Mouse (Mus musculus) liver, embryonic 18 days (tissue): ENCODE data around the gene Olfr224. TPM values are rescaled to one million over a fixed set of nuclear protein-coding genes. Genes with fewer than 3 reads are reported as not detected.

ENCODE experiments used
- polyA plus RNA-seq: library from polyadenylated mRNA; depleted of rRNA; stranded (reverse); fragments of >200 nt; gene quantifications from 2 replicates; pipeline ENCODE4 v1.2.3, GENCODE M21; 2012; rRNA removed

Gene Olfr224
- polyA plus RNA-seq = not detected in 2 replicates

DNA sequence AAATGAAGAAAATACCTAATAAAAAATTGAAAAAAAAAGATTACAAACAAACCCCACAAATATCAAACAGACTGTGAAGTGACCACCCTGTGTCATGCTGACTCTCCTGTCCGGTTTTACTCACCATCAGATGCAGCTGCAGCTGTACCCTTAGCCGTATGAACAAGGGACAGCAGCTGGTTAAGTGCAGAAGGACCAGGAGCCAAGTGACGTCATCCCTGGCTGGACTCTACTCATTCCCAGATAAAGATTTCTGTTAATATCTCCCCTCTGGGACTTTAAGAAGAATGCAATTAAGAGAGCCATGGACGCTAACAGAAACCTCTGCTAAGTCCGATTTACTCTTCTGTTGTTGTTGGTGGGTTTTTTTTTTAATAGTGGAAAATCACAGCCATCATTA is at the start of gene Olfr224:
Gene Olfr224 (minus strand): TSS at position 149 of the 400 bp plus-strand sequence.

DNA sequence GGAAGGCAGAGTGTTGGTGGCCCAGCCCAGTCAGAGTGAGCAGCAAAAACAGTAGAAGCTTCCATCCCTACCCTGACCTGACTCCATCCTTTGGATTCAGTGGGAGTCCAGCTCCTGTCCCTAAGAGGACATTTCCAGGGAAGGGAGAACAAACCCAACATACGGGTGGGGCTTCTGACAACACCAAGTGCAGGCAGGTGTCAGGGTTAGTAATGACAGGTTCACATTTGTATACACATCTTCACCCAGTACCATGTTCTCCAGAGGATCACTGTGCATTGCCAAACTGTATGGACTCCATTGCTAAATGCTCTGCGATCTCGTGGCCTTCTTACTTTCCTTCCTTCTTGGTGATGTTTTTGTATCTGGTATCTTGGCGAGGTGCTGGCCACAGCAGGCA is 45.6 kb upstream of the Olfr224 start, which contains the start of gene 2210407C18Rik:
Gene 2210407C18Rik (minus strand): TSS at position 101 of the 400 bp plus-strand sequence.

DNA sequence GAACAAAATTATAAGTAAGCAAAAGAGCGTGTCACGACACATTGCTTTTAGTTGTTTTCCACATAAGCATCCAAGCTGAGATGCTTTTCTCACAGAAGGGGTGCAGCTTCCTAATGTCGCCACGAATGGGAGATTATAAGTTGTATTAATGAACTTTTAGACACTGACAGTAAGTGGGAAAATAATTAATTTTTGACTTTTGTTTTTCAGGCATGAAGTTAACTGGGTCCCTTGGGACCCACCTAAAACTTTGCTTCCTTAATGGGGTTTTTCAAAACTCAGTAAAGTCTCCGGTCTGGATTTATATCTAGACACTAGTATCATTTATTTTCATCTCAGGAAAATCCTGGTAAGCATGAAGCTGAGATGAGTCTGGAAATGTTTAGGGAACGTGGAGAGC is 24.5 kb upstream of the Olfr224 start, which contains the start of gene Olfr324:
Gene Olfr324 (plus strand): TSS at position 301 of the 400 bp plus-strand sequence.

DNA sequence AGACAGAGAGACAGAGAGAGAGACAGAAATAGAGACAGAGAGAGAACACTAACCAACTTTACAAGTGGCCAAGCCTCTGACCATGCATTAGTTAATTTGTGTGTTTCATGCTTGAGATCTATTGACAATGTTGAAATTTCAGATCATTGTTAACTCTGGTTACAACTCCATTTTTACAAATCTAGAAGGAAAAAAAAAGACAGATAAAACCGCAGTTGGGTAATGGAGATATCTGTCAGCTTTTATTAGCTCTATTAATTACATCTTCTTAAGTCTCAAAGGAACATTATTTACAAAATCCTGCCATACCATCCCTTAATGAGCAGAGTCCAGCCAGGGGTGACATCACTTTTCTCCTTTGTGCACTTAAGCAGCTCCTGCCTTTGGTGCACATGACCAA is 7.1 kb upstream of the Olfr224 start, which contains the start of gene Olfr325:
Gene Olfr325 (plus strand): TSS at position 301 of the 400 bp plus-strand sequence.

DNA sequence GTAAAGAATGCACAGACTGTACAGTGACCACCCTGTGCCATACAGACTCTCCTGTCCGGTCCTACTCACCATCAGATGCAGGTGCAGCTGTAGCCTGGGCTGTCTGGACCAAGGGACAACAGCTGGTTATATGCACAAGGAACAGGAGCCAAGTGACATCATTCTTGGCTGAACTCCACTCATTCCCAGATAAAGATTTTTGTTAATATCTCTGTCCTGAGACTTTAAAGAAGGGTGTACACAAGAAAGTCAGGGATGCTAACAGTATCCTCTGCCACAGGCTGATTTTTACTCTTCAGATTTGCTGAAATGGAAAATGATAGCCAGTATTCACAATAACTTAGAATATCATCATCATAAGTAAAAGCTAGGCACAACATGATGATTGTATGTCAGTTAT is 14.8 kb downstream of the Olfr224 start, which contains the start of gene Olfr328:
Gene Olfr328 (minus strand): TSS at position 101 of the 400 bp plus-strand sequence.

DNA sequence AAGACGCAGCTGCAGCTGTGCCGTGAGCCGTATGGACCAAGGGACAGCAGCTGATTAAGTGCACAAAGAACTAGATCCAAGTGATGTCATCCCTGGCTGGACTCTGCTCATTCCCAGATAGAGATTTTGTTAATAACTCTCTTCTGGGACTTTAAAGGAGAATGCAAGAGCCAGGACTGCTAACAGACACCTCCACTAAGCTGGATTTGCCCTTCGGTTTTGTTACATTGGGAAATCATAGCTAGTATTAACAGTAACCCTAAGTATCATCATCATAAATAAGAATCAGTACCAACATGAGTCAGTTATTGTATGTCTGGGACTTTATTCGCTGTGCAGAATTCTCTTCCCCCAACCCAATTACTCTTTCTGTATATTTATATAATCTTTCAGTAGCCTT is 24.0 kb downstream of the Olfr224 start, which contains the start of gene Olfr329-ps:
Gene Olfr329-ps (minus strand): TSS at position 101 of the 400 bp plus-strand sequence.

DNA sequence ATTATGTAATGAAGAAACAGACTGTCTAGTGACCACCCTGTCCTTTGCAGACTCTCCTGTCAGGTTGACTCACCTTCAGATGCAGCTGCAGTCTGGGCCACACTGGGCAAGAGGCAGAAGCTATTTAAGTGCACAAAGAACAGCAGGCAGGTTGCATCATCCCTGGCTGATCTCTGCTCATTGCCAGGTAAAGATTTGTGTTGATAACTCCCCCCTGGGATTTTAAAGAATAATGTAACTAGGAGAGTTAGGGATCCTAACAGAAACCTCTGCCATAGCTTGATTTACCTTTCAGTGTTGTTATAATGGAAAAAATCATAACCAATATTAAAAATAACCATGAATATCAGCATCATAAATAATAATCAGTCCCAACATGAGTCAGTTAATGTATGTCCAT is 35.6 kb downstream of the Olfr224 start, which contains the start of gene Olfr330:
Gene Olfr330 (minus strand): TSS at position 101 of the 400 bp plus-strand sequence.

Other genes starting within 250 kb of the Olfr224 start
- 16.4 and 17.9 TPM in 2 replicates for gene Zfp672, start 240.2 kb downstream of the Olfr224 start, polyA plus RNA-seq
- 7.4 and 8.4 TPM in 2 replicates for gene Sh3bp5l, start 239.8 kb downstream of the Olfr224 start, polyA plus RNA-seq
- 0.41 and 0.99 TPM in 2 replicates for gene Lypd8, start 191.5 kb downstream of the Olfr224 start, polyA plus RNA-seq
- gene 1810065E05Rik, start 149.4 kb downstream of the Olfr224 start, polyA plus RNA-seq = not detected in 2 replicates
- gene Gm12253, start 138.0 kb downstream of the Olfr224 start, polyA plus RNA-seq = not detected in 2 replicates
- gene Lypd9, start 117.6 kb downstream of the Olfr224 start, polyA plus RNA-seq = not detected in 2 replicates
- not detected in 2 replicates for gene Olfr30, start 108.3 kb downstream of the Olfr224 start, polyA plus RNA-seq
- gene Olfr332, start 78.0 kb downstream of the Olfr224 start, polyA plus RNA-seq = not detected in 2 replicates
- not detected in 2 replicates for gene Olfr331, start 68.0 kb downstream of the Olfr224 start, polyA plus RNA-seq
- not detected in 2 replicates for gene Olfr330, start 35.7 kb downstream of the Olfr224 start, polyA plus RNA-seq
- gene Olfr329-ps, start 24.1 kb downstream of the Olfr224 start, polyA plus RNA-seq = not detected in 2 replicates
- gene Olfr328, start 14.9 kb downstream of the Olfr224 start, polyA plus RNA-seq = not detected in 2 replicates
- not detected in 2 replicates for gene Olfr325, start 7.2 kb upstream of the Olfr224 start, polyA plus RNA-seq
- gene Olfr324, start 24.6 kb upstream of the Olfr224 start, polyA plus RNA-seq = not detected in 2 replicates
- 0.07 TPM in 1 of 2 replicates, not detected in the other for gene 2210407C18Rik, start 45.5 kb upstream of the Olfr224 start, polyA plus RNA-seq
- not detected in 2 replicates for gene Olfr323, start 59.9 kb upstream of the Olfr224 start, polyA plus RNA-seq
- 4.9 and 5.5 TPM in 2 replicates for gene Trim58, start 69.9 kb upstream of the Olfr224 start, polyA plus RNA-seq
- 0.02 and 0.05 TPM in 2 replicates for gene Olfr322, start 88.2 kb upstream of the Olfr224 start, polyA plus RNA-seq
- gene Olfr320, start 110.5 kb upstream of the Olfr224 start, polyA plus RNA-seq = not detected in 2 replicates
- not detected in 2 replicates for gene Olfr319, start 128.6 kb upstream of the Olfr224 start, polyA plus RNA-seq
- gene Olfr318, start 153.5 kb upstream of the Olfr224 start, polyA plus RNA-seq = not detected in 2 replicates
- not detected in 2 replicates for gene Olfr317, start 168.7 kb upstream of the Olfr224 start, polyA plus RNA-seq
- not detected in 2 replicates for gene Olfr316, start 182.2 kb upstream of the Olfr224 start, polyA plus RNA-seq
- gene Olfr315, start 202.6 kb upstream of the Olfr224 start, polyA plus RNA-seq = not detected in 2 replicates
- gene Olfr314, start 212.4 kb upstream of the Olfr224 start, polyA plus RNA-seq = not detected in 2 replicates
- 0.15 TPM in 1 of 2 replicates, not detected in the other for gene Fam183b, start 231.4 kb upstream of the Olfr224 start, polyA plus RNA-seq
- gene Olfr313, start 244.4 kb upstream of the Olfr224 start, polyA plus RNA-seq = not detected in 2 replicates